Mouse (Mus musculus) myocyte (in vitro differentiated cells): ENCODE results near the gene Hdac7. TPM values are rescaled to one million over a fixed set of nuclear protein-coding genes. Genes with fewer than 3 reads are reported as not detected.

Experiments used
- H3K27me3 ChIP-seq: one replicate; pipeline ENCODE4 v1.6.1; 2011; ENCODE audit not compliant: control insufficient read depth, insufficient read depth, insufficient read length
- H3K36me3 ChIP-seq: one replicate; pipeline ENCODE4 v1.6.1; 2011; ENCODE audit not compliant: control insufficient read depth, insufficient read depth
- H3K4me2 ChIP-seq: one replicate; pipeline ENCODE4 v1.6.1; 2011; ENCODE audit warnings: low read depth, control low read depth
- H3K4me3 ChIP-seq: one replicate; pipeline ENCODE4 v1.5.1; 2011; ENCODE audit warnings: mild to moderate bottlenecking, control low read depth, moderate library complexity
- H3K79me2 ChIP-seq: one replicate; pipeline ENCODE4 v1.6.1; 2011; ENCODE audit not compliant: control insufficient read depth, insufficient read depth
- H3ac ChIP-seq: one replicate; pipeline ENCODE4 v1.6.1; 2011; ENCODE audit not compliant: control insufficient read depth, insufficient read length
- CEBPB ChIP-seq: IDR thresholded peaks from 2 replicates; pipeline ENCODE4 v1.6.1; 2011; ENCODE audit warnings: mild to moderate bottlenecking, moderate library complexity; ENCODE audit not compliant: poor library complexity, insufficient read depth, severe bottlenecking
- E2F4 ChIP-seq: IDR thresholded peaks from one replicate; pipeline ENCODE4 v1.6.1; 2011; ENCODE audit warnings: mild to moderate bottlenecking, control low read depth, moderate library complexity; ENCODE audit not compliant: insufficient read depth
- MAX ChIP-seq: IDR thresholded peaks from one replicate; pipeline ENCODE4 v1.6.1; 2011; ENCODE audit warnings: low read depth, mild to moderate bottlenecking, control low read depth
- MYOD1 ChIP-seq, 3 experiments: IDR thresholded peaks; one replicate each; pipeline ENCODE4 v1.6.1; 2011; ENCODE audit warnings: control low read depth in 2 of 3, low read depth in 2 of 3, mild to moderate bottlenecking in 2 of 3, moderate library complexity in 1 of 3; ENCODE audit not compliant: insufficient read length in 2 of 3, control insufficient read depth in 1 of 3
- MYOG ChIP-seq, 3 experiments: IDR thresholded peaks; one replicate each; pipeline ENCODE4 v1.6.1; 2011; ENCODE audit warnings: control low read depth in 2 of 3, low read depth in 2 of 3, mild to moderate bottlenecking in 2 of 3; ENCODE audit not compliant: insufficient read length in 2 of 3, control insufficient read depth in 1 of 3, insufficient read depth in 1 of 3
- POLR2A ChIP-seq: IDR thresholded peaks from one replicate; pipeline ENCODE4 v1.6.1; 2011; ENCODE audit warnings: low read depth, mild to moderate bottlenecking, control low read depth, moderate library complexity; ENCODE audit not compliant: insufficient read length
- POLR2AphosphoS2 ChIP-seq: IDR thresholded peaks from one replicate; pipeline ENCODE4 v1.6.1; 2011; ENCODE audit warnings: low read depth, control low read depth; ENCODE audit not compliant: insufficient read length
- REST ChIP-seq: IDR thresholded peaks from one replicate; pipeline ENCODE4 v1.6.1; 2011; ENCODE audit warnings: mild to moderate bottlenecking, control low read depth, moderate library complexity; ENCODE audit not compliant: insufficient read depth, insufficient read length
- SRF ChIP-seq: IDR thresholded peaks from one replicate; pipeline ENCODE4 v1.6.1; 2011; ENCODE audit warnings: low read depth; ENCODE audit not compliant: control insufficient read depth, insufficient read length
- TCF12 ChIP-seq: IDR thresholded peaks from one replicate; pipeline ENCODE4 v1.6.1; 2011; ENCODE audit warnings: mild to moderate bottlenecking, control low read depth; ENCODE audit not compliant: poor library complexity, insufficient read depth, severe bottlenecking
- TCF3 ChIP-seq: IDR thresholded peaks from one replicate; pipeline ENCODE4 v1.6.1; 2011; ENCODE audit warnings: low read depth, control low read depth; ENCODE audit not compliant: insufficient read length
- USF1 ChIP-seq: IDR thresholded peaks from one replicate; pipeline ENCODE4 v1.6.1; 2011; ENCODE audit warnings: low read depth, mild to moderate bottlenecking, control low read depth, moderate library complexity
- polyA plus RNA-seq: library from polyadenylated mRNA; unstranded; fragments of >200 nt; fragmentation: generic; extraction: Trizol; gene quantifications from one replicate; pipeline ENCODE4 v1.2.1, GENCODE M21; 2012; ENCODE audit warnings: missing spikeins

The Hdac7 gene
- polyA plus RNA-seq: 17.4 TPM

GRCm38 (mm10) chr15:97844037-97845034, at the start of gene Hdac7:
TSS of gene Hdac7 (minus strand) at chr15:97844502.
- no peak within 1 kb of the TSS for H3ac ChIP-seq
- TF ChIP-seq POLR2AphosphoS2 (no peak), MAX (no peak), USF1 (no peak), POLR2A (no peak), REST (no peak), TCF12 (no peak), CEBPB (no peak), SRF (no peak), E2F4 (no peak)
- H3K27me3 ChIP-seq: no peaks in the 10 kb centered on the region
- H3K36me3 ChIP-seq: no peaks in the 10 kb centered on the region
- no peak within 1 kb of the TSS for H3K4me2 ChIP-seq
- no peaks in the 10 kb centered on the region for H3K79me2 ChIP-seq
- no peak within 1 kb of the TSS for H3K4me3 ChIP-seq

DNA sequence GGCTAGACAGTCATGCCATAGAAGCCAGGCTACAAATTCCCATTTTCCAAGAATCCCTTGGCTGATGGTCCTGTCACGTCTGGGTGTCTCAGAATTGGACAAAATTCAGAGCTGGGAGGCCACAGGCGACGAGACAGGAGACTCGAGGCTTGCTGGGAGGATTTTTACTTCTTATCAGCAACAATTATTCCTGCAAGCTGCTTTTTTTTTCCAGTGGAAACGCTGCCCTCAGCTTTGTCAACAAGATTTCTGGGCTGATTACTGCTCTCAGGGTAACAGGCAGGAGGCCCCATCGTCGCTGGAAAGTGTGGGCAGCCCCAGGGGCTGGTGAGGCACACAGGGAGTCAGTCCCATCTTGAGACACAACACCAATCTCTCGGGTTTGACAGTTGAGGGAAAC, 48.2 kb upstream of the Hdac7 start:
- H3K79me2 ChIP-seq: no peaks in the 10 kb centered on the region
- TF ChIP-seq TCF12 (no peak), E2F4 (no peak), CEBPB (no peak), SRF (no peak)
- no peak overlapping the region for H3ac ChIP-seq
- no peaks in the 10 kb centered on the region for H3K27me3 ChIP-seq
- H3K36me3 ChIP-seq: no peaks in the 10 kb centered on the region
- H3K4me3 ChIP-seq: no peak overlapping the region
- no peak overlapping the region for H3K4me2 ChIP-seq

GRCm38 (mm10) chr15:97890450-97890849, 46.1 kb upstream of the Hdac7 start:
- H3K4me2 ChIP-seq: no peak overlapping the region
- H3K79me2 ChIP-seq: no peaks in the 10 kb centered on the region
- no peak overlapping the region for H3K4me3 ChIP-seq
- H3K27me3 ChIP-seq: no peaks in the 10 kb centered on the region
- H3K36me3 ChIP-seq: no peaks in the 10 kb centered on the region
- no peak overlapping the region for H3ac ChIP-seq
- TF ChIP-seq E2F4 (no peak), TCF12 (no peak), USF1 (no peak), POLR2AphosphoS2 (no peak)

DNA sequence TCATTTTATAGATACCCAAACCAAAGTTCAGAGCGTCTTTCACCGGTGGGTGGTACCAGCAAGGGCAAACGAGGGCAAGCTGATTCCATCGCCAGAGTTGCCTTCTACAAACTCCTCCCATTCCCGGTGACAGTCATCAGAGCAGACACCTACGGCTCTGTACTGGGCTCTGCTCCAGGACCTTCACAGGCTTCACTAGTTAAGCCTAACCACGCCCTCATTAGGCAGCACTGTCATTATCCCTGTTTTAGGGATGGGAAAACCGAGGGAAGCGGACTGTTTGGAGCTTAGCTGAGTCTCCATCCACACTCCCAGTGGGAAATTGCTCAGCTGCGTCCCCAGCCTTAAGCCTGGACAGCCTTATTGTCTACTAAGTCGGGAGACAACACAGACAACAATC, 45.7 kb upstream of the Hdac7 start:
- Histone ChIP-seq H3K4me3 (no peak overlapping the region), H3K27me3 (no peaks in the 10 kb centered on the region), H3ac (no peak overlapping the region), H3K4me2 (no peak overlapping the region), H3K79me2 (no peaks in the 10 kb centered on the region), H3K36me3 (no peaks in the 10 kb centered on the region)
- no peak for TF ChIP-seq REST
- TF ChIP-seq MAX: no peak
- TF ChIP-seq POLR2AphosphoS2: no peak
- no peak for TF ChIP-seq SRF
- TF ChIP-seq MYOG (IDR thresholded peaks at IDR 0.05; ENCODE audit: control insufficient read depth in 1 of 3, insufficient read depth in 1 of 3, insufficient read length in 2 of 3, low read depth in 2 of 3): no peak
- TF ChIP-seq USF1: no peak
- no peak for TF ChIP-seq TCF12
- TF ChIP-seq E2F4: no peak
- no peak for TF ChIP-seq CEBPB
- no peak for TF ChIP-seq TCF3
- no peak for TF ChIP-seq POLR2A
- no peak for TF ChIP-seq MYOD1 (IDR thresholded peaks at IDR 0.05; ENCODE audit: control insufficient read depth in 1 of 3, insufficient read length in 2 of 3, low read depth in 2 of 3)

GRCm38 (mm10) chr15:97887541-97888016, 43.3 kb upstream of the Hdac7 start:
- TF ChIP-seq MYOD1 (IDR thresholded peaks at IDR 0.05; ENCODE audit: control insufficient read depth in 1 of 3, insufficient read length in 2 of 3, low read depth in 2 of 3) (no peak), USF1 (no peak), TCF3 (no peak), POLR2AphosphoS2 (no peak), REST (no peak), E2F4 (no peak), TCF12 (no peak), CEBPB (no peak), MYOG (IDR thresholded peaks at IDR 0.05; ENCODE audit: control insufficient read depth in 1 of 3, insufficient read depth in 1 of 3, insufficient read length in 2 of 3, low read depth in 2 of 3) (no peak), POLR2A (no peak), SRF (no peak), MAX (no peak)
- H3K27me3 ChIP-seq: no peaks in the 10 kb centered on the region
- H3K4me2 ChIP-seq: no peak overlapping the region
- H3K4me3 ChIP-seq: no peak overlapping the region
- H3ac ChIP-seq: no peak overlapping the region
- no peaks in the 10 kb centered on the region for H3K79me2 ChIP-seq
- no peaks in the 10 kb centered on the region for H3K36me3 ChIP-seq
